ENCODE assay signal across 8 mouse cellular contexts in genomic region chr11:102818121-102819020, GRCm38 (mm10). TPM values are rescaled to one million over a fixed set of nuclear protein-coding genes. Genes with fewer than 3 reads are reported as not detected.
DNase-seq lines count a peak whose midpoint lies in the region; ATAC-seq and TF ChIP-seq lines count a peak whose summit lies in the region.

No protein-coding gene starts in this region.

- TF ChIP-seq EP300 in ES-Bruce4 (IDR thresholded peaks at IDR 0.05; ENCODE audit: insufficient read depth, low read depth, low read length): no peak

- under 1% methylated on average over 63 of the region's 92 CpGs for WGBS in embryonic facial prominence, embryonic 13.5 days
- under 1% methylated on average over 64 of the region's 92 CpGs for WGBS in hindbrain, embryonic 14.5 days
- 1% methylated on average over 55 of the region's 92 CpGs for WGBS in liver, embryonic 16.5 days (ENCODE audit: insufficient replicate concordance)

- H3K27me3 ChIP-seq in ES-Bruce4 (ENCODE audit: control insufficient read depth, insufficient read depth, low read length, poor library complexity, severe bottlenecking): no peaks in the 10 kb centered on the region
- 0 out of 2 replicates have a peak, but pooled peaks cover 3% of the 10 kb centered on the region for H3K27me3 ChIP-seq in embryonic facial prominence, embryonic 13.5 days
- peaks cover 6% of the 10 kb centered on the region; the same call in 1 of the 2 replicates for H3K27me3 ChIP-seq in hindbrain, embryonic 14.5 days (ENCODE audit: control insufficient read depth, insufficient read depth, low read length)
- peaks cover 62% of the 10 kb centered on the region for H3K27me3 ChIP-seq in liver, embryonic 16.5 days (ENCODE audit: control insufficient read depth, insufficient read depth, low read depth, low read length)

- peak overlapping the region; percentile 71 for H3K27ac ChIP-seq in ES-Bruce4 (ENCODE audit: insufficient read depth, low read length)
- peak overlapping the region; percentile 99 for H3K27ac ChIP-seq in embryonic facial prominence, embryonic 13.5 days
- peak overlapping the region; percentile 94 for H3K27ac ChIP-seq in hindbrain, embryonic 14.5 days
- no peak overlapping the region for H3K27ac ChIP-seq in liver, embryonic 16.5 days (ENCODE audit: low read length)

- H3K4me2 ChIP-seq in embryonic facial prominence, embryonic 13.5 days: peak overlapping the region; percentile 82
- H3K4me2 ChIP-seq in hindbrain, embryonic 14.5 days (replicated peaks): peak overlapping the region; percentile 89
- peak overlapping the region; percentile 74 for H3K4me2 ChIP-seq in liver, embryonic 16.5 days (ENCODE audit: low read depth, low read length)

- peak; percentile 45 to 78 for DNase-seq in adrenal gland, adult (ENCODE audit: inconsistent age in 2 of 2, low spot score in 1 of 2)
- DNase-seq in adrenal gland, adult 8-10 months: no peak
- DNase-seq in hindbrain, embryonic 14.5 days (ENCODE audit: low spot score): peak; percentile 29
- DNase-seq in ovary, postnatal 36 days (ENCODE audit: low spot score): peak; percentile 43
- no peak for DNase-seq in frontal cortex, adult 2 months (ENCODE audit: extremely low spot score in 1 of 2, low spot score in 1 of 2)

- H3K4me3 ChIP-seq in ES-Bruce4 (ENCODE audit: low read depth, low read length): peak overlapping the region; percentile 65
- H3K4me3 ChIP-seq in embryonic facial prominence, embryonic 13.5 days: peak overlapping the region; percentile 89
- peak overlapping the region; percentile 71 for H3K4me3 ChIP-seq in hindbrain, embryonic 14.5 days (replicated peaks; ENCODE audit: low read length)
- peak overlapping the region; percentile 56 for H3K4me3 ChIP-seq in liver, embryonic 16.5 days (ENCODE audit: low read depth, low read length)

- no peaks in the 10 kb centered on the region for H3K9me3 ChIP-seq in ES-Bruce4 (replicated peaks; ENCODE audit: control insufficient read depth, insufficient read depth, low read length, poor library complexity, severe bottlenecking)
- H3K9me3 ChIP-seq in embryonic facial prominence, embryonic 13.5 days: no peaks in the 10 kb centered on the region
- no peaks in the 10 kb centered on the region for H3K9me3 ChIP-seq in hindbrain, embryonic 14.5 days (ENCODE audit: control insufficient read depth, low read length)
- no peaks in the 10 kb centered on the region for H3K9me3 ChIP-seq in liver, embryonic 16.5 days (replicated peaks; ENCODE audit: control insufficient read depth, low read length)

- peak overlapping the region; percentile 100 for H3K9ac ChIP-seq in ES-Bruce4 (ENCODE audit: low read depth, poor library complexity, severe bottlenecking)
- H3K9ac ChIP-seq in embryonic facial prominence, embryonic 13.5 days: peak overlapping the region; percentile 99
- H3K9ac ChIP-seq in hindbrain, embryonic 14.5 days: peak overlapping the region; percentile 79
- H3K9ac ChIP-seq in liver, embryonic 16.5 days (ENCODE audit: low read depth, low read length): peak overlapping the region; percentile 21; the same call in 1 of the 2 replicates

- TF ChIP-seq POLR2A in ES-Bruce4 (IDR thresholded peaks at IDR 0.05; ENCODE audit: insufficient read depth, low read length): no peak

- no peak for TF ChIP-seq CTCF in ES-Bruce4 (IDR thresholded peaks at IDR 0.05; ENCODE audit: low read depth, low read length)

- no peaks in the 10 kb centered on the region for H3K36me3 ChIP-seq in ES-Bruce4 (ENCODE audit: control insufficient read depth, insufficient read depth, low read length, poor library complexity, severe bottlenecking)
- no peaks in the 10 kb centered on the region for H3K36me3 ChIP-seq in embryonic facial prominence, embryonic 13.5 days
- no peaks in the 10 kb centered on the region for H3K36me3 ChIP-seq in hindbrain, embryonic 14.5 days (replicated peaks; ENCODE audit: control insufficient read depth, insufficient read depth)
- no peaks in the 10 kb centered on the region for H3K36me3 ChIP-seq in liver, embryonic 16.5 days (ENCODE audit: control insufficient read depth, insufficient read depth)

- peak; percentile 57 for ATAC-seq in embryonic facial prominence, embryonic 13.5 days (ENCODE audit: insufficient number of reproducible peaks, insufficient read depth, low FRiP score, low TSS enrichment, low read depth)
- ATAC-seq in hindbrain, embryonic 14.5 days (ENCODE audit: low FRiP score): peak; percentile 59
- ATAC-seq in liver, embryonic 16.5 days (ENCODE audit: low read depth): no peak

- H3K4me1 ChIP-seq in ES-Bruce4 (ENCODE audit: control insufficient read depth, insufficient read depth, low read length): peaks cover 3% of the 10 kb centered on the region
- H3K4me1 ChIP-seq in embryonic facial prominence, embryonic 13.5 days: peaks cover 36% of the 10 kb centered on the region
- peaks cover 25% of the 10 kb centered on the region for H3K4me1 ChIP-seq in hindbrain, embryonic 14.5 days (replicated peaks; ENCODE audit: control insufficient read depth, insufficient read depth, low read length)
- peaks cover 3% of the 10 kb centered on the region; the same call in 1 of the 2 replicates for H3K4me1 ChIP-seq in liver, embryonic 16.5 days (ENCODE audit: control insufficient read depth, low read depth, low read length)

RNA-seq across cellular contexts. Expression of gene Gjc1, which starts 1.1 kb away (rescaled TPM):
- total RNA-seq in adrenal gland, adult 8-10 months (2022): 10 to 100 TPM; 12.9 to 22.5 (median 17.7) TPM
- polyA plus RNA-seq in ES-Bruce4 (2011; ENCODE audit: insufficient read depth, insufficient read length, low read depth, missing spikeins): 67.4 and 71.0 TPM in 2 replicates
- 75.7 and 81.9 TPM in 2 replicates for polyA plus RNA-seq in embryonic facial prominence, embryonic 13.5 days (2015; fragmentation: Nextera tagmentation; extraction: Ambion mirVana)
- polyA plus RNA-seq in hindbrain, embryonic 14.5 days (2014; fragmentation: Nextera tagmentation; extraction: Ambion mirVana): 31.2 and 34.3 TPM in 2 replicates
- 0.91 and 1.4 TPM in 2 replicates for polyA plus RNA-seq in liver, embryonic 16.5 days (2015; fragmentation: Nextera tagmentation; extraction: Ambion mirVana)
- polyA plus RNA-seq in frontal cortex, adult 2 months (2012; rRNA removed): 6.9 and 8.1 TPM in 2 replicates

RNA-seq across cellular contexts. Expression of gene Higd1b, which starts 17.3 kb away (rescaled TPM):
- 1 to 10 TPM; 1.4 to 2.6 (median 2.1) TPM for total RNA-seq in adrenal gland, adult 8-10 months (2022)
- not detected in 2 replicates for polyA plus RNA-seq in ES-Bruce4 (2011; ENCODE audit: insufficient read depth, insufficient read length, low read depth, missing spikeins)
- polyA plus RNA-seq in embryonic facial prominence, embryonic 13.5 days (2015; fragmentation: Nextera tagmentation; extraction: Ambion mirVana): not detected in 2 replicates
- 9.4 and 9.8 TPM in 2 replicates for polyA plus RNA-seq in hindbrain, embryonic 14.5 days (2014; fragmentation: Nextera tagmentation; extraction: Ambion mirVana)
- not detected in 2 replicates for polyA plus RNA-seq in liver, embryonic 16.5 days (2015; fragmentation: Nextera tagmentation; extraction: Ambion mirVana)
- polyA plus RNA-seq in frontal cortex, adult 2 months (2012; rRNA removed): 10.4 and 11.6 TPM in 2 replicates

RNA-seq across cellular contexts. Expression of gene Adam11, which starts 57.1 kb away (rescaled TPM):
- 10 to 100 TPM in 2 of 4 experiments, 1 to 10 TPM in 2; 2.0 to 13.0 (median 8.0) TPM for total RNA-seq in adrenal gland, adult 8-10 months (2022)
- 1.2 and 2.4 TPM in 2 replicates for polyA plus RNA-seq in ES-Bruce4 (2011; ENCODE audit: insufficient read depth, insufficient read length, low read depth, missing spikeins)
- 13.8 and 14.4 TPM in 2 replicates for polyA plus RNA-seq in embryonic facial prominence, embryonic 13.5 days (2015; fragmentation: Nextera tagmentation; extraction: Ambion mirVana)
- 19.2 and 24.1 TPM in 2 replicates for polyA plus RNA-seq in hindbrain, embryonic 14.5 days (2014; fragmentation: Nextera tagmentation; extraction: Ambion mirVana)
- polyA plus RNA-seq in liver, embryonic 16.5 days (2015; fragmentation: Nextera tagmentation; extraction: Ambion mirVana): 0.08 and 0.35 TPM in 2 replicates
- polyA plus RNA-seq in frontal cortex, adult 2 months (2012; rRNA removed): 83.8 and 92.2 TPM in 2 replicates

Comparison
In these comparisons a context has a peak if more than half of its experiments do, and no peak if none do; other contexts are left out.
1. DNase-seq: peak in adrenal gland, adult (2 of 2), hindbrain, embryonic 14.5 days (single experiment) and ovary, postnatal 36 days (single experiment); none in adrenal gland, adult 8-10 months (single experiment) and frontal cortex, adult 2 months (0 of 2).
2. H3K9ac ChIP-seq: peak in every context shown above with its lines; median percentile 100 in ES-Bruce4; 99 in embryonic facial prominence, embryonic 13.5 days; 79 in hindbrain, embryonic 14.5 days; 21 in liver, embryonic 16.5 days.
3. Peak in every context shown above with its lines, with median percentiles within 50 percentile points of each other: H3K4me3 ChIP-seq and H3K4me2 ChIP-seq.